Mouse (Mus musculus) neural tube, embryonic 13.5 days (tissue): ENCODE measurements around the gene Fam98b. TPM values are rescaled to one million over a fixed set of nuclear protein-coding genes. Genes with fewer than 3 reads are reported as not detected.
A peak's percentile ranks its signal among the peaks of the same experiment; 100 is the strongest.

Experiments used
- ATAC-seq: fragments of 200-750 bp; cut with Nextera tagmentation; 2 replicates; pipeline ENCODE4 v1.8.0; 2017; ENCODE audit warnings: low read depth, mild to moderate bottlenecking, moderate TSS enrichment, moderate library complexity
- H3K27ac ChIP-seq: fragments of 300-500 bp; sonication (generic); replicated peaks from 2 replicates; pipeline ENCODE4 v1.5.1; 2015; ENCODE audit warnings: moderate library complexity, mild to moderate bottlenecking, inconsistent platforms
- H3K27me3 ChIP-seq: fragments of 300-500 bp; sonication (generic); 2 replicates; pipeline ENCODE4 v1.6.1; 2015; ENCODE audit warnings: mild to moderate bottlenecking, inconsistent platforms
- H3K36me3 ChIP-seq: fragments of 300-500 bp; sonication (generic); 2 replicates; pipeline ENCODE4 v1.6.1; 2015; ENCODE audit warnings: mild to moderate bottlenecking, inconsistent platforms
- H3K4me1 ChIP-seq: fragments of 300-500 bp; sonication (generic); replicated peaks from 2 replicates; pipeline ENCODE4 v1.6.1; 2015; ENCODE audit warnings: inconsistent platforms
- H3K4me2 ChIP-seq: fragments of 300-500 bp; sonication (generic); 2 replicates; pipeline ENCODE4 v1.6.1; 2015; ENCODE audit warnings: inconsistent platforms, mild to moderate bottlenecking, moderate library complexity
- H3K4me3 ChIP-seq: fragments of 300-500 bp; sonication (generic); 2 replicates; pipeline ENCODE4 v1.5.1; 2015; ENCODE audit warnings: mild to moderate bottlenecking, inconsistent platforms
- H3K9ac ChIP-seq: fragments of 300-500 bp; sonication (generic); 2 replicates; pipeline ENCODE4 v1.6.1; 2015; ENCODE audit warnings: moderate library complexity, mild to moderate bottlenecking, inconsistent platforms
- H3K9me3 ChIP-seq: fragments of 300-500 bp; sonication (generic); 2 replicates; pipeline ENCODE4 v1.6.1; 2016; ENCODE audit warnings: inconsistent platforms
- WGBS: fragments of 180-500 bp; shearing (Covaris S2); methylation state at CpG from one replicate; pipeline ENCODE4 v1.1.7; 2015; 5-methylcytosine and 5-hydroxymethylcytosine counted together
- polyA plus RNA-seq: library from polyadenylated mRNA; unstranded; fragments of >200 nt; fragmentation: Nextera tagmentation; extraction: Ambion mirVana; gene quantifications from 2 replicates; pipeline ENCODE4 v1.2.1, GENCODE M21; 2015

The Fam98b gene
- polyA plus RNA-seq = 11.3 and 11.9 TPM in 2 replicates

DNA sequence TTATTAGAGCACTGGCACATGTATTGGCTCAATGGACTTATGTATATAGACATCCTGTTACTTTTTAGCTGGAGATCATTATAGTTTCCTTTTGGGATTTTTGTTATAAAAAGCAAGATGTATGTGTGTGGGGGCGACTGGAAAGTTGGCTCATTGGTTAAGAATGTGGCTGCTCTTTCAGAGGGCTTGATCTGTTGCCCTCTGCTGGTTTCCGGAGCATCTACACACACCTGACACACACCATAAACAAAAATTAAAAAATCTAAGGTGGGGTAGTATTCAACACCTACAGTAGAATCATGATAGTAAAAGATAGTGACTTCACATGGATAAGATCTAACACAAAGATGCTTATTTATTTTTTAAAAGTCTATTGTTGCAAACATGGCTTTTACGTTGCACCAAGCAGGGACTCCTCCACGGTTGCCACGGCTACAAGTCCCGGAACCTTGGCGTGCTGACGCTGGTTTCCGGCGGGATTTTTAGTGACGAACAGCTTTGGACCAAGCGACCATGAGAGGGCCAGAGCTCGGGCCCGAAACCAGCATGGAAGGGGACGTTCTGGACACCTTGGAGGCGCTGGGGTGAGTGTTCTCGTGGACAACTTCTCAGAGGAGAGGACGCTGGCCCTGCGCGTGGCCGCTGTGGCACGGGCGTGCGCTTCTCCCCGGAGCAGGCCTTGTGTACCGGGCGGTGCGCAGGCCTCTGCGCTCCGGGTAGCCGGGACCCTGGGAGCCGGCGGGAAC is at the start of gene Fam98b:
TSS of gene Fam98b (plus strand) at position 485 of the 746 bp plus-strand sequence.
- H3K4me1 ChIP-seq = peaks cover 18% of the 10 kb centered on the region
- peak within 1 kb of the TSS; percentile 87 for H3K27ac ChIP-seq
- ATAC-seq = peak; percentile 97
- H3K36me3 ChIP-seq = no peaks in the 10 kb centered on the region
- no peaks in the 10 kb centered on the region for H3K27me3 ChIP-seq
- peak within 1 kb of the TSS; percentile 68 for H3K4me3 ChIP-seq
- no peaks in the 10 kb centered on the region for H3K9me3 ChIP-seq
- H3K4me2 ChIP-seq = peak within 1 kb of the TSS; percentile 84
- peak within 1 kb of the TSS; percentile 88 for H3K9ac ChIP-seq
- WGBS = under 1% methylated on average over 33 of the region's 33 CpGs

DNA sequence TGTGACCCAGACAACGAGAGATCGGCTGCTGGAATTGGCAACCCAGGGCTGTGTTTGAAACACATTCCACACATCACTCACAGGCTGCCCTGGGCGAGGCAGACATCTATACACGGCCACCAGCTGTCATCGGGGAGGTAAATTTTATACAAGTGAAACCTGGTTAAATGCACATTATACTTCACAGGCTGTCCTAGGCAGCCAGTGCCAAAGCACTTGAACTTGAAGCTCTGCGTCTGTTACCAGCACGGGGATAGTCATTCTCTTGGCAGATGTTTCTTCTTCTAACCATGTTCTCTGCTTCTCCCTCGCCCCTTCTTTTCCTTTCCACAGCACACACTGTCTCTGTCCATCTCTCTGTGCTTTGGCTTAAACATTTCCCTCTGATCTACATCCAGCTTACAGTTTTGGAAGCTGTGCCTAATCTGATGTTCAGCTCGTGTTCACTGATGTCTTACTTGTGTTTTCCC is 48.6 kb upstream of the Fam98b start:
- 26% methylated on average over 9 of the region's 9 CpGs for WGBS
- no peaks in the 10 kb centered on the region for H3K9me3 ChIP-seq
- 0 out of 2 replicates have a peak, but pooled peaks cover 4% of the 10 kb centered on the region for H3K27me3 ChIP-seq
- no peaks in the 10 kb centered on the region for H3K36me3 ChIP-seq
- peaks cover 16% of the 10 kb centered on the region for H3K4me1 ChIP-seq
- no peak overlapping the region for H3K27ac ChIP-seq
- ATAC-seq = peak; percentile 53; the same call in 1 of the 2 replicates
- 0 out of 2 replicates have a peak overlapping the region, but pooled peaks have one; percentile 9 for H3K4me2 ChIP-seq
- no peak overlapping the region for H3K9ac ChIP-seq
- H3K4me3 ChIP-seq = no peak overlapping the region

DNA sequence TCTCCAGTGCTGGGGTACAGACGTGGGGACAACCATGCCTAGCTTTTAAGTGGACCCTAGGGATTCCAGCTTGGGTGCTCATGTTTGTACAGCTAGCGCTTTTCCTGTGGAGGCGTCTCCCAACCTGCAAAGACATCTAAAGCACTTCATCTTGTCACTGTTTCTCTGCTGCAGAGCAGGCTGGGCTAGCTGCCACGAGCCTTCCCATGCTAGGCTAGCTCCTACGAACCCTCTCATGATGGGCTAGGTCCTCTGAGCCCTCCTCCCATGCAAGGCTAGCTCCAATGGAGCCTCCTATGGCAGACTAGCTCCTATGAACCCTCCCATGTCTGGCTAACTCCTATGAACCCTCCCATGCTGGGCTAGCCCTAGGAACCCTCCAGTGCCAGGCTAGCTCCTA is 46.2 kb upstream of the Fam98b start:
- no peak for ATAC-seq
- Histone ChIP-seq H3K27ac (no peak overlapping the region), H3K4me2 (no peak overlapping the region), H3K9ac (no peak overlapping the region), H3K36me3 (no peaks in the 10 kb centered on the region), H3K27me3 (0 out of 2 replicates have a peak, but pooled peaks cover 4% of the 10 kb centered on the region), H3K4me3 (no peak overlapping the region), H3K4me1 (peaks cover 16% of the 10 kb centered on the region), H3K9me3 (no peaks in the 10 kb centered on the region)
- 86% methylated on average over 5 of the region's 5 CpGs for WGBS

DNA sequence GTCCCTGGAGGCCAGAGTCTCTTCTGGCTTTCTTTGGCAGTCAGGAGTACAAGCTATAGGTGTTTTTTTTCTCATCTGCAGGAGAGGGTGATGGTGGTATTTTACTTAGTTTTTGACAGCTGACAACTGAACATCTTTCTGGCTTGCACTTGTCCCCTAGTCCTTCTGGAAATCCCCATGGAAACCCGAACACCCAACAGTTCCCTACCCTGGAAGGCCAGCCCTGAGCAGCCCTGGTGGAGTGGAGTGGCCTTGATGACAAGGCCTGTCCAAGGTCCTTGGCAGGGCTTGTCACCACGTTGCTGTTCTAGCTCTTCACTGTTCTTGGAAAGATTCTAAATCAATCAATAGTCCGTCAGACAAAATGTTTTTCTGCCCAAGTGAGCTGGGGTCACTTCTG is 45.0 kb upstream of the Fam98b start:
- Histone ChIP-seq H3K9ac (no peak overlapping the region), H3K4me1 (peaks cover 16% of the 10 kb centered on the region), H3K4me3 (no peak overlapping the region), H3K27ac (no peak overlapping the region), H3K9me3 (no peaks in the 10 kb centered on the region), H3K36me3 (no peaks in the 10 kb centered on the region), H3K27me3 (0 out of 2 replicates have a peak, but pooled peaks cover 4% of the 10 kb centered on the region), H3K4me2 (no peak overlapping the region)
- no peak for ATAC-seq
- WGBS = 70% methylated on average over 3 of the region's 3 CpGs

DNA sequence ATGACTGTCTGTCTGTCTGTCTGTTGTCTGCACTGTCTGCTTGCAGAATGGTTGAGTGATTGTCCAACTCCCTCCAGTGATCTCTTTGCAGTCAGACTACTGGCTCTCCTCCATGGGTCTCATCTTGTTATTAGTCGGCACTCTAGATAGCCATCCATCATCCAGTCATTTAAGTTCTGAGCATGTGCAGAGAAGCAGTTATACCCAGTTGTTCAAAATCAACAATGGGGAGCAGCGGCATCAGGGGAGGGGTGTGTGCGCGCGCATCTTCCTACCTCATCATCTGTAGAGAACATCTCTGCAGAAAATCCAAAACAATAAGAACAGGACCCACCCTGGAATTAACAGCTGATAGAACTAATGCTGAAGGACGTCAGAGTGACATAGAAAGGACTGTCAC is 44.5 kb upstream of the Fam98b start:
- 80% methylated on average over 6 of the region's 6 CpGs for WGBS
- Histone ChIP-seq H3K9me3 (no peaks in the 10 kb centered on the region), H3K27me3 (0 out of 2 replicates have a peak, but pooled peaks cover 4% of the 10 kb centered on the region), H3K4me3 (no peak overlapping the region), H3K27ac (no peak overlapping the region), H3K36me3 (no peaks in the 10 kb centered on the region), H3K4me1 (peaks cover 11% of the 10 kb centered on the region), H3K9ac (no peak overlapping the region), H3K4me2 (no peak overlapping the region)
- no peak for ATAC-seq

DNA sequence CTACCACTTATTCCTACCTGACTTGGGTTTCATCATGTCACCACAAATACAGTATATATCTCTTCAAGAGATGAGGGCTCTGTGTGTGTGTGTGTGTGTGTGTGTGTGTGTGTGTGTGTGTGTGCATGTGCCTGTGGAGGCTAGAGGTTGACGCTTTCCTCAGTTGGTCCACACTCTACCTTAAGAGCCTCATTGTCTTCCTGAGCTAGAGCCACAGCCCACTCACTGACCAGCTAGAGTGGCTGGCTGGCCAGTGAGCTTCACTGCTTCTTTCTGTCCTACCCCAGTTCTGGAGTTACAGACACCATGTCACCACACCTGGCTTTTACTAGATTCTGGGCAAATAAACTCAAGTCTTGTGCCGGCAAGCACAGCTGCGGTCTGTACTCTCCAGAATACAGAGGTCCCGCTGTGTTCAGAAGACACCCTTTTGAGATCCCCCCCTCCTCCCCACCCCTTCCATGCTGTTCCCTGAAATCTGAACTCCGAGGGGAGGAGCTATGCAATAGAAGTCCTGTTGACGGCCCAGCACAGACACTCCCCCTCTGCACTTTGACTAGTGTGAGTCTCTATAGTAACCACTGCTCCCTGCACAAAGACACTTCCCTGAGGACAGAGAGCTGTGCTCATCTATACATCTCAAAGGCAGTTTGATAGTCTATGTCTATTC is 39.0 kb upstream of the Fam98b start:
- H3K4me1 ChIP-seq = peaks cover 15% of the 10 kb centered on the region
- no peak overlapping the region for H3K4me3 ChIP-seq
- no peak overlapping the region for H3K27ac ChIP-seq
- WGBS = 8% methylated on average over 6 of the region's 6 CpGs
- no peaks in the 10 kb centered on the region for H3K36me3 ChIP-seq
- H3K4me2 ChIP-seq = peak overlapping the region; percentile 31
- no peaks in the 10 kb centered on the region for H3K27me3 ChIP-seq
- peak; percentile 97 for ATAC-seq
- no peak overlapping the region for H3K9ac ChIP-seq
- no peaks in the 10 kb centered on the region for H3K9me3 ChIP-seq

DNA sequence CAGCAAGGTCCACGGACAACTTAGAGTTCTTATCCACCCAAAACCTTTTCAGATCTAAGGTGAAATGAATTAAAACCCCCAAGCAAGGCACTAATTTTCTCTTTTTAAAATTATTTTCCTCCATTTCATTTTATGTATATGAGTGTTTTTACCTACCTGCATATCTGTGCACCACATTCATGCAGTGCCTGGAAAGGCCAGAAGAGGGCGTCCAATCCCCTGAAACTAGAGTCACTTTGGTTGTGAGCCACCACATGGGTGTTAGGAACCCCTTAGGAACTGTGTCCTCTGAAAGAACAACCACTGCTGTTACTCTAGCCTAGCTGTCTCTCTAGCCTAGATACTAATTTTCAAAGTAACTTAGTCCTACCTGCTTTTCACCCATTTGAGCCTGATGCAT is 33.4 kb upstream of the Fam98b start:
- WGBS = 67% methylated on average over 2 of the region's 2 CpGs

DNA sequence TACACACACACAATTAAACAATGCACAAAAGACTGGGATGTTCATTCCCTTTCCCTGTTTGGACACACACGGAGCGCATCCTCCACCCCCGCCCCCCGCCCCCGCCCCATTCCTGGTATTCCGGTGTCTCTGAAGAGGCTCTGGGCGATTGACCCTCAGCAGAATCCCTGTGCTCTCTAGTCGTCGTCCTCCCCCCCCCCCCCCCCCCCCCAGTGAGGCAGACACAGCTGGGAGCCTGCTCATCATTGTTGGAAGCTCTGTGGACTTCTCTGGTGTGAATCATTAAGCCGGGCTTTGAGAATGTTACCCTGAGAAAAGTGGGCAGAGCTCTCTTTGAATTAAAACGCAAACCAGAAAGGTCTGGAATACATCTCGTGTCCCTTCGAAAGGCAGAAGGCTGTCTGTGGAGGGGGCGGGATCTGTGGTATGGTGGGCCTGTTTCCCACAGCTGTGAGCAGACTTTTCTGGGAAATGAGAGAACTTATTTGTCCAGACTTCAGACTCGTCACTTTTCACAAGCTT is 31.8 kb upstream of the Fam98b start:
- peak overlapping the region; percentile 35 for H3K4me2 ChIP-seq
- no peaks in the 10 kb centered on the region for H3K9me3 ChIP-seq
- no peak overlapping the region for H3K27ac ChIP-seq
- H3K4me1 ChIP-seq = no peaks in the 10 kb centered on the region; the same call in 1 of the 2 replicates
- no peaks in the 10 kb centered on the region for H3K27me3 ChIP-seq
- no peaks in the 10 kb centered on the region for H3K36me3 ChIP-seq
- no peak overlapping the region for H3K4me3 ChIP-seq
- no peak overlapping the region for H3K9ac ChIP-seq
- WGBS = 6% methylated on average over 12 of the region's 15 CpGs
- 0 out of 2 replicates have a peak, but pooled peaks have one; percentile 23 for ATAC-seq

More for the DNA sequence above, 33.4 kb upstream of the Fam98b start:
- Histone ChIP-seq H3K4me1 (peaks cover 5% of the 10 kb centered on the region; the same call in 1 of the 2 replicates), H3K9me3 (no peaks in the 10 kb centered on the region), H3K27ac (no peak overlapping the region), H3K9ac (no peak overlapping the region), H3K36me3 (no peaks in the 10 kb centered on the region), H3K4me2 (no peak overlapping the region), H3K27me3 (no peaks in the 10 kb centered on the region), H3K4me3 (no peak overlapping the region)
- no peak for ATAC-seq

DNA sequence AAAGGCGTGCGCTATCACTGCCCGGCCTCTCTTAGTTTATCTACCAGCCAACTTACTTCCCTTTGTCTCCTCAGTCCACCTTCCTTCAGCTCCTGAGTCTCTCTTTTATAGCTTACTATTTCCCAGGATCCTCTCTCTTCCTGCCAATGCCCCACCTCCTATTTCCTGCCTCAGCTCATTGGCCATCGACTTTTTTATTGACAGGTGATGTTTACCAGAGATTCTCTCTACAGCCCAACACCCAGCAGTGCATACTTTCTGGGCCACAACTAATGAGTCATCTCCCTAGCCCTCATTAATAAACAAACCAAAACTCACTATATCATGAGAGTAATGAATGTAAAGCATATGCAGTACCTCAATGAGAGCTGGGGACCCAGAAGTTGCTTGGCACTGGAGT is 30.0 kb upstream of the Fam98b start:
- WGBS = 96% methylated on average over 4 of the region's 4 CpGs

DNA sequence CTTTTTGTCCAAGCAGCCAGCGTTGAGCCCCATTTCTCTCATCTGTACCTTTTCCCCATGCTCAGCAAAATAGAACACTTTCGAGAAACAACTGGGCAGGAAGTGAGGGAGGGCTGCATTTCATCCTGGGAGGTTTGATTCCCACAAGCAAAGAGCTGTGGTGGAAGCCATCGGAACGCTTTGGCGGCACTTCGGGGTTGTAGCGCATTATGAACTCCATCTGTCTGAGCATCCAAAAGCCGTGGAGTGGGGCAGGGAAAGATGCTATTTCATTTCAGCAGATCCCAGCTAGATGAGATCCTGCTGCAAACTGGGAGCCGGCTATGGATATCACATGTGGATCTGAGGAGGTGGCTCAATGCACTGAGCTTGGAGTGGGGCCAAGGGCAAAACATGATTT is 26.9 kb upstream of the Fam98b start:
- no peaks in the 10 kb centered on the region for H3K9me3 ChIP-seq
- H3K4me3 ChIP-seq = no peak overlapping the region
- no peak overlapping the region for H3K9ac ChIP-seq
- no peak overlapping the region for H3K27ac ChIP-seq
- no peaks in the 10 kb centered on the region for H3K27me3 ChIP-seq
- H3K4me1 ChIP-seq = no peaks in the 10 kb centered on the region; the same call in 1 of the 2 replicates
- H3K36me3 ChIP-seq = no peaks in the 10 kb centered on the region
- no peak for ATAC-seq
- H3K4me2 ChIP-seq = no peak overlapping the region
- 87% methylated on average over 9 of the region's 9 CpGs for WGBS

More for the DNA sequence above, 30.0 kb upstream of the Fam98b start:
- ATAC-seq = no peak
- Histone ChIP-seq H3K4me1 (no peaks in the 10 kb centered on the region; the same call in 1 of the 2 replicates), H3K4me3 (no peak overlapping the region), H3K9ac (no peak overlapping the region), H3K27ac (no peak overlapping the region), H3K36me3 (no peaks in the 10 kb centered on the region), H3K9me3 (no peaks in the 10 kb centered on the region), H3K27me3 (no peaks in the 10 kb centered on the region), H3K4me2 (no peak overlapping the region)

DNA sequence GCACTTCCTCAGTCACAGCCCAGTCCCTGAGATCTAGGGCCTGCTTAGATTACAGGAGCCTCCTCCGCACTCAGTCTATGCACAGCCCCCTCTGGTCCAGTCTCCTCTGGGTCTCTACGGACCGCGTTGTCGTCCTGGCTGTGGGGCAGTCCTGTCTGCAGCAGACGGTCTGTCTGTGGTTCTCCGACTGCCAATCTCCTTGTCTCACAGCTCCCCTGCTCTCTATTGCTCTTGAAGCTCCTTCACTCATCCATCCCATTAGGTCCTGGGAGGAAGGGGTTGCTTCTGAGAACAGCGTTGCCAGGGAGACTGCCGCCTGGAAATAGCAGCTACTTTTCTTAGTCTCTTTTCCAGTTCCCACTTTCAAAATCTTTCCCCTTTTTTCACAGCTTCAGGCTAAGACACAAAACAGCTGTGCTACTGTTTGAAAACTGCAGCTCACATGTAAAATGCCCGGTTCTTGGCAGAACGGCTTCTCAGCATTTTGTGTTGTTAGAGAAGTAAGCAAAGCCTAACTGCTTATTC is 20.9 kb upstream of the Fam98b start:
- no peak overlapping the region for H3K27ac ChIP-seq
- peaks cover 3% of the 10 kb centered on the region for H3K27me3 ChIP-seq
- no peaks in the 10 kb centered on the region for H3K9me3 ChIP-seq
- ATAC-seq = peak; percentile 61
- no peaks in the 10 kb centered on the region for H3K36me3 ChIP-seq
- 56% methylated on average over 11 of the region's 11 CpGs for WGBS
- H3K4me1 ChIP-seq = peaks cover 11% of the 10 kb centered on the region; the same call in 1 of the 2 replicates
- no peak overlapping the region for H3K9ac ChIP-seq
- H3K4me3 ChIP-seq = no peak overlapping the region
- no peak overlapping the region for H3K4me2 ChIP-seq

DNA sequence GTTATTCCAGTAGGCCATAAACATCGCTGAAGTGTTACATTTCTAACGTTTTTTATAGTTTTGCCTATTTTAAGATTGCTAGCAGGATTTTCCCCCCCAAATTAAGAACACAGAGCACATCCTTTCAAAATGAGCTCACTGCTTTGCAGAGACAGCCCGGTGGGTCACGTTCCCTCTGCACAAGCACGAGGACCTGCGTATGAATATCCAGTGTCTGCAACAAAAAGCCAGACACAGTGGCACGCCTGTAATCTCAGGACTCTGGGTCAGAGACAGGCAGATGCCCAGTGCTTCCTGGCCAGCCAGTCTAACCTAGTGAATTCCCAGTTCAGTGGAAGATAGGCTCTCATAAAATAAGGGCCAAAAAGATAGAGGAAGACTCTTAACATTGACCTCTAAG is 19.3 kb upstream of the Fam98b start:
- no peak overlapping the region for H3K27ac ChIP-seq
- peaks cover 3% of the 10 kb centered on the region for H3K27me3 ChIP-seq
- ATAC-seq = no peak
- H3K4me2 ChIP-seq = no peak overlapping the region
- no peak overlapping the region for H3K4me3 ChIP-seq
- H3K36me3 ChIP-seq = no peaks in the 10 kb centered on the region
- H3K9ac ChIP-seq = no peak overlapping the region
- 76% methylated on average over 7 of the region's 7 CpGs for WGBS
- H3K9me3 ChIP-seq = no peaks in the 10 kb centered on the region
- peaks cover 11% of the 10 kb centered on the region; the same call in 1 of the 2 replicates for H3K4me1 ChIP-seq
